Mouse (Mus musculus) heart, adult 2 months (tissue): ENCODE measurements around the gene Dnaaf5.
A peak's percentile ranks its signal among the peaks of the same experiment; 100 is the strongest.

Experiments
- CTCF ChIP-seq: fragments of 200-600 bp; IDR thresholded peaks from 2 replicates; pipeline ENCODE4 v1.8.1; 2022; ENCODE audit warnings: antibody characterized with exemption, mild to moderate bottlenecking, moderate library complexity
- EP300 ChIP-seq: fragments of 200-500 bp; IDR thresholded peaks from 2 replicates; pipeline ENCODE4 v1.6.1; 2011; ENCODE audit warnings: low read depth, low read length, control low read depth; ENCODE audit not compliant: insufficient read depth
- POLR2A ChIP-seq: fragments of 200-500 bp; IDR thresholded peaks from 2 replicates; pipeline ENCODE4 v1.6.1; 2011; ENCODE audit warnings: mild to moderate bottlenecking, low read depth, low read length, control low read depth; ENCODE audit not compliant: insufficient read depth

DNA sequence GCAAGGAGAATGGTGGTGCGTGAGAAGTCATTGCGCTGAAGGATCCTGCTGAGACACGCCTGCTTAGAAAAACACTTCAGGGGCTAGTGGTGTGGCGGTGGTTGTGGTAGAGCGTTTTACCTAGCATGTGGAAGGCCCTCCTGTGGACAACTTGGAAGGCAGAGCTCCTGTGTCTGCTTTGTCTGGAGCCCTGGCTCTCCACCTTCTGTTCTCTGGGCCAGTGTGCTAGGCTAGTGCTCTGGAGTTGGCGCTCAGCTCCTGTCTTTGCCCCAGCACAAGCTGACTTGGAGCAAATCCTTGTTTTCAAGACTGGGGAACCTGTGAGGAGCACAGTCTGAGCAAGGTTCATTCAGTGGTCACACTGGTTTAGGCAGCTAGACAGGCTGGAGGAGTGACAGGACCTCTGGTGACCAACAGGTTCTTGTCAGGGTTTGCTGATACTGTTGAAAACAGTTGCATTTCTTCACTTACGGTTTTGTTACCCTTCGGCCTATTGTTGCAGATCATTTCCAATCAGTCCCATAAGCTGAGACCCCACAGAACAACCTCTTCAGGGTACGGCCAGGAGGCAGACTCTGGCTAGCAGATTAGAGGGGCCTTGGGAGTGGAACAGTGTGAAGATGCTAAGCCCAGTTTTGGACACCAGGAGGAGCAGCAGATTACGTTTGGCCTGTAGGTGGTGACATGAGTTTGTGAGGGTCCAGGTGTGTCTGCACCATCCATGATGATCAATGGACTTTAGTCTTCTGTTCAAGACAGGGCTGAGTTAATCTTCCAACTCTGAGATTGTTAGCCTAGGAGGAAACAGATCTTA, 59.1 kb downstream of the Dnaaf5 start:
- peak; percentile 56 for TF ChIP-seq CTCF
- no peak for TF ChIP-seq EP300
- TF ChIP-seq POLR2A = no peak
